Mouse (Mus musculus) intestine, postnatal 0 days (tissue): ENCODE results near the gene Olfr2. TPM values are rescaled to one million over a fixed set of nuclear protein-coding genes. Genes with fewer than 3 reads are reported as not detected.

Experiments
- ATAC-seq: fragments of 200-750 bp; cut with Nextera tagmentation; 2 replicates; pipeline ENCODE4 v1.8.0; 2017; ENCODE audit warnings: mild to moderate bottlenecking, moderate TSS enrichment, moderate library complexity
- H3K27ac ChIP-seq: fragments of 300-500 bp; sonication (generic); 2 replicates; pipeline ENCODE4 v1.5.1; 2014; ENCODE audit warnings: mild to moderate bottlenecking, low read depth, low read length, moderate library complexity
- H3K27me3 ChIP-seq: fragments of 300-500 bp; sonication (generic); replicated peaks from 2 replicates; pipeline ENCODE4 v1.6.1; 2014; ENCODE audit warnings: low read length, mixed read lengths; ENCODE audit not compliant: control insufficient read depth, insufficient read depth
- H3K36me3 ChIP-seq: fragments of 300-500 bp; sonication (generic); 2 replicates; pipeline ENCODE4 v1.6.1; 2014; ENCODE audit warnings: mild to moderate bottlenecking, moderate library complexity; ENCODE audit not compliant: control insufficient read depth, insufficient read depth
- H3K4me1 ChIP-seq: fragments of 300-500 bp; sonication (generic); replicated peaks from 2 replicates; pipeline ENCODE4 v1.6.1; 2014; ENCODE audit warnings: antibody characterized with exemption, low read length, mixed read lengths; ENCODE audit not compliant: control insufficient read depth, insufficient read depth
- H3K4me2 ChIP-seq: fragments of 300-500 bp; sonication (generic); replicated peaks from 2 replicates; pipeline ENCODE4 v1.6.1; 2014; ENCODE audit warnings: low read depth, mild to moderate bottlenecking, moderate library complexity
- H3K4me3 ChIP-seq: fragments of 300-500 bp; sonication (generic); 2 replicates; pipeline ENCODE4 v1.5.1; 2014; ENCODE audit warnings: low read depth, low read length
- H3K9ac ChIP-seq: fragments of 300-500 bp; sonication (generic); 2 replicates; pipeline ENCODE4 v1.6.1; 2014; ENCODE audit warnings: mild to moderate bottlenecking, low read depth, low read length
- H3K9me3 ChIP-seq: fragments of 300-500 bp; sonication (generic); 2 replicates; pipeline ENCODE4 v1.6.1; 2016; ENCODE audit warnings: mixed run types; ENCODE audit not compliant: control insufficient read depth
- CTCF ChIP-seq: sonication (generic); IDR thresholded peaks from 2 replicates; pipeline ENCODE4 v1.5.1; 2016; ENCODE audit warnings: low read depth, mild to moderate bottlenecking, control low read depth, antibody characterized with exemption, moderate library complexity
- WGBS: fragments of 180-500 bp; shearing (Covaris S2); extraction: QIAGEN DNeasy Blood & Tissue Kit; methylation state at CpG from one replicate; pipeline ENCODE4 v1.1.7; 2014; 5-methylcytosine and 5-hydroxymethylcytosine counted together
- polyA plus RNA-seq: library from polyadenylated mRNA; unstranded; fragments of >200 nt; fragmentation: Nextera tagmentation; extraction: Ambion mirVana; gene quantifications from 2 replicates; pipeline ENCODE4 v1.2.1, GENCODE M21; 2015

Olfr2 gene
- not detected in 2 replicates for polyA plus RNA-seq

- Histone ChIP-seq H3K4me3 (no peak within 1 kb of the TSS), H3K9ac (no peak within 1 kb of the TSS), H3K27ac (no peak within 1 kb of the TSS), H3K9me3 (no peaks in the 10 kb centered on the region), H3K4me2 (no peak within 1 kb of the TSS), H3K4me1 (no peaks in the 10 kb centered on the region), H3K36me3 (no peaks in the 10 kb centered on the region), H3K27me3 (no peaks in the 10 kb centered on the region)
- ATAC-seq = no peak
- no peak for TF ChIP-seq CTCF
- WGBS = 57% methylated on average over 1 of the region's 1 CpGs
Measured at GRCm38 (mm10) chr7:107005972-107006371, at the start of gene Olfr2. Gene Olfr2, minus strand, starts transcription at chr7:107006072.

- H3K9ac ChIP-seq = no peak overlapping the region
- no peak overlapping the region for H3K4me2 ChIP-seq
- no peaks in the 10 kb centered on the region for H3K9me3 ChIP-seq
- H3K27ac ChIP-seq = no peak overlapping the region
- no peaks in the 10 kb centered on the region for H3K4me1 ChIP-seq
- WGBS = 43% methylated on average over 3 of the region's 3 CpGs
- H3K27me3 ChIP-seq = no peaks in the 10 kb centered on the region
- no peak for TF ChIP-seq CTCF
- no peak for ATAC-seq
- H3K4me3 ChIP-seq = no peak overlapping the region
- H3K36me3 ChIP-seq = no peaks in the 10 kb centered on the region
Measured at GRCm38 (mm10) chr7:107047578-107047977, 41.7 kb upstream of the Olfr2 start.

GRCm38 (mm10) chr7:107045833-107046232 is 40.0 kb upstream of the Olfr2 start:
- Histone ChIP-seq H3K4me1 (no peaks in the 10 kb centered on the region), H3K4me3 (no peak overlapping the region), H3K27ac (no peak overlapping the region), H3K9ac (no peak overlapping the region), H3K27me3 (no peaks in the 10 kb centered on the region), H3K4me2 (no peak overlapping the region), H3K9me3 (no peaks in the 10 kb centered on the region), H3K36me3 (no peaks in the 10 kb centered on the region)
- peak; percentile 74 for TF ChIP-seq CTCF
- ATAC-seq = no peak
- 2% methylated on average over 5 of the region's 5 CpGs for WGBS

GRCm38 (mm10) chr7:107044407-107044806 is 38.5 kb upstream of the Olfr2 start:
- Histone ChIP-seq H3K36me3 (no peaks in the 10 kb centered on the region), H3K27me3 (no peaks in the 10 kb centered on the region), H3K9me3 (no peaks in the 10 kb centered on the region), H3K9ac (no peak overlapping the region), H3K4me3 (no peak overlapping the region), H3K27ac (no peak overlapping the region), H3K4me1 (no peaks in the 10 kb centered on the region), H3K4me2 (no peak overlapping the region)
- 70% methylated on average over 1 of the region's 1 CpGs for WGBS
- no peak for ATAC-seq
- TF ChIP-seq CTCF = no peak

- 42% methylated on average over 3 of the region's 3 CpGs for WGBS
- TF ChIP-seq CTCF = no peak
- no peak overlapping the region for H3K4me2 ChIP-seq
- H3K27me3 ChIP-seq = no peaks in the 10 kb centered on the region
- H3K9me3 ChIP-seq = no peaks in the 10 kb centered on the region
- H3K4me1 ChIP-seq = no peaks in the 10 kb centered on the region
- no peak overlapping the region for H3K4me3 ChIP-seq
- H3K27ac ChIP-seq = no peak overlapping the region
- no peak for ATAC-seq
- no peak overlapping the region for H3K9ac ChIP-seq
- no peaks in the 10 kb centered on the region for H3K36me3 ChIP-seq
Measured at GRCm38 (mm10) chr7:107043136-107043535, 37.3 kb upstream of the Olfr2 start.

GRCm38 (mm10) chr7:107039934-107040563 is 34.2 kb upstream of the Olfr2 start:
- ATAC-seq = no peak
- H3K4me1 ChIP-seq = no peaks in the 10 kb centered on the region
- no peak overlapping the region for H3K9ac ChIP-seq
- H3K27me3 ChIP-seq = no peaks in the 10 kb centered on the region
- no peak overlapping the region for H3K4me3 ChIP-seq
- no peak overlapping the region for H3K4me2 ChIP-seq
- no peaks in the 10 kb centered on the region for H3K9me3 ChIP-seq
- no peak for TF ChIP-seq CTCF
- 42% methylated on average over 2 of the region's 2 CpGs for WGBS
- no peaks in the 10 kb centered on the region for H3K36me3 ChIP-seq
- H3K27ac ChIP-seq = no peak overlapping the region
